Mouse (Mus musculus): ENCODE measurements around the gene Zfp410.

Gene Zfp410

DNA sequence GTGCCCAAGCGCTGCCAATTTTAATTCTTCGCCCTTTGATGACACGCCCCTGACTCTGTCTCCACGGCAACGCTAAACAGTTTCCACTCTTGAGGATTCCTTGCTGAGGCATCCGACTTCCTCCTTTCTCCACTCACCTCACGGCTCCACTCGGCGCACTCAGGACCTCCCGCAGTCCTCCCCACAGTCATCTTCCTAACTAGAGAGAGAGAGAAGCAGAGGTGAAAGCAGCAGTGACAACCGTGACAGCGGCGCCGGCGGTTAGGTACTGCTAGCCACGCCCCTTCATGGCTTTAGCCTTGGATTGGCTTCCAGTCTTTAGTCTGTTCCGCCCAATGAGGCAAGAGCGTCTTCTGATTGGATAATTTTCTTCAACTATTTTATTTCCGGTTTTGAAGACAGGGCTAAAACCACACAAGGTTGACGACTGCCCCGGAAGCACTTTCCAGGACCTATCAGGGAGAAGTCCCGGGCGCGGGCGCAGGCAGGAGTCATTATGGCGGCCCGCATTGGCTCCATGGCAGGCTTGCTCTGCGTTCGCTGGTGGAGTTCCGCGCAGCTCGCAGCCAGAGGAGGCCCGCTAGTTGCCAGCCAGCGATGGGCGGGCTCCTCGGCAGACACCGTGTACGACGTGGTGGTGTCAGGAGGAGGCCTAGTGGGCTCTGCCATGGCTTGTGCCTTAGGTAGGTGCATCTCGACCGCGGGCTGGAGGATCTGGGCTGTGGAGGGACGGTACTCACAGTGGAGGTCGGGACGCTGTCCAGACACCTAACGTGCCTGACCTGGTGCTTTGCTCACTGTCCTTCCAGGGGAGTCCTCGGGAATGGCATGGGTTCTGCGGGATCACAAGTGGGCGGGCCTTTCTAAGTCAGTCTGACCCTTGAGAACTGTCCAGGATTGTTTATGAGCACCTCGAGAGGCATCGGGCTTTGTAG is 45.2 kb downstream of the Zfp410 start, which contains the start of the genes Coq6 and Fam161b:
Coq6 (plus strand) TSS at position 103 of the 935 bp plus-strand sequence.
Fam161b (minus strand) TSS at position 279 of the 935 bp plus-strand sequence.
- DNase-seq (ENCODE audit: low spot score), result peak; percentile 99

DNA sequence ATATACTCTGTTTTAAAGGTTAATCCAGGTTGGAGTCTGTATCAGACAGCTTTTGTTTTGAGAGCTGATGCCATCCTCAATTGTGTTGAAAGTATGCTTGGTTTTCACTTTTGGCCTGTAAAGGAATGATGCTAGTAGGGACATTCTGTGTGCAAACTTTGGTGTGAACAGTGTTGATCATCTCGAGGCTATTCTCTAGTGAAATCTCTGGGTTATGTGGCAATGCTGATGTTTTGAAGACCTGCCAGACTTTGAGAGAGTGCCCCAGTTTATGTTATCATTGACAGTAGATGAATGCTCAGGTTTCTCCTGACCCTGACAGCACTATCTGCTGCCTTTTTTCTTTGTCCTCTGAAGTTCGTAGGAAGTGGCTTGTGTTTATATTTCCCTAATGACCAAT is 46.2 kb downstream of the Zfp410 start:
- DNase-seq (ENCODE audit: low spot score), result no peak

- DNase-seq (ENCODE audit: low spot score), result no peak
Observed at GRCm38 (mm10) chr12:84364291-84364690, 47.6 kb downstream of the Zfp410 start.

- no peak for DNase-seq (ENCODE audit: low spot score)
Observed at GRCm38 (mm10) chr12:84365137-84365536, 48.5 kb downstream of the Zfp410 start.

DNA sequence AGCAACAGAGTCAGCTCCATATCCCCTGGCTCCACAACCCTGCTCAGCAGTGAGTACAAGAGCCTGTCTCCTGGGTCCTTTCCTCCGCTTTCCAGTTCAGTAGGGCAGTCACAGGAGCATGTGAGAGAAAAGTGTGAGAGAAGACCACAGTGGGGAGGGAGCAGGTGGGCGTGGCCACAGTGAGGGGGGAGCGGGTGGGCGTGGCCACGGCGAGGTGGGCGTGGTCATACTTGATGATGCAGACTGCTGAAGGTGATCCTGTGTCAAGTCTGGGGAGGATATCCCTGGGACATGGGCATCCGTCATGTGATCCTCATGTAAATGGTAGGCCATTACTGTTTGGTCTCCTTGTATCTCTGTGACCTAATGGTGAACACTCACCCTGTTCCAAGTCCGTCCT is 50.3 kb downstream of the Zfp410 start:
- DNase-seq (ENCODE audit: low spot score), result no peak

DNA sequence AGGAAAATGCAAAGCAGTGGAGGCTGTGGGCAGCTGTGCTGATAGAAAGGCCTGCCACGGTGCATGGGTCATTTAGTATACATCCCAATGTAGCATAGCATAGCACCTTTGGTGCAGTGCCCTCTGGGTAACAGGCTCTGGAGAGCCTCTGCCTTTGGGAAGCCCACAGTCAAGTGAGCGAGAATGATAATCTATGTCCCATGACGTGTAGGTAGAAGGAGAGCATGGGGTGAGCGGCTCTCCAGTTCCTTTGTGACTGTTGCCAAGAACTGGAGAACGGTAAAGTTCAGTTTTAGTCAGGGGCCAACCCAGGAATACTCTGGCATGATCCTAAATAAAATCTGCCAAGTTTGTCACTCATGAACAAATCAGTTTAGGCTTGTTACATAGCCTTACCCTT is 55.0 kb downstream of the Zfp410 start:
- no peak for DNase-seq (ENCODE audit: low spot score)

DNA sequence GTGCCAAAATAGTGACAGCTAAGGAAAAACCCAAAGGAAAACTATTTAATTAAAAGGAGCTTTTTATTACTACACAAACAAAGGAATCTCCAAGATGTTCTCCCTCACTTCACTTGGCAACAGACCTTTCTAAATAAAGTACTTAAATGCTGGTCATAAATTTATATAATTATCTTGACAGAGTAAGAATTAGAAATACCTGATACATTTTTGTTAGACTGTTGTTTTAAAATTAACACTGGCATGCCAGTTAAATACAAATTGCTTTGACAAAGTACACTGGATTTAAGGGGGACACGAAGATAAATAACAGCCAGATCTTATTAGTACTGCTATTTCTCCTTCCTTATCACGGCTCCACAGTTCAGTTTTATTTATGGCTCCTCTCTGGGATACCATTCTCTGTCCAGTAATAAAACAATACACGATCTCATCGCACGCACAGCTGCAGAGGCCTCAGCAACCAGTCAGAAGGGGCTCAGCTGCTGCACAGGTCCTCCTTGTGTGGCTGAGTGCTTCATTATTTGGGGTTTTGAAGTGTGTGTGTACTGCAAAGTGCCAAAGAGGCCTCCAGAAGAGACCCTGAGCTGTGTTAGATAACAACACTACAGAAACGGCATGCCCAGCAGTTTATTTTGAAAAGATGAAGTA is 57.3 kb downstream of the Zfp410 start:
- no peak for DNase-seq (ENCODE audit: low spot score)

GRCm38 (mm10) chr12:84382369-84382768 is 65.7 kb downstream of the Zfp410 start:
- DNase-seq (ENCODE audit: low spot score), result no peak

DNA sequence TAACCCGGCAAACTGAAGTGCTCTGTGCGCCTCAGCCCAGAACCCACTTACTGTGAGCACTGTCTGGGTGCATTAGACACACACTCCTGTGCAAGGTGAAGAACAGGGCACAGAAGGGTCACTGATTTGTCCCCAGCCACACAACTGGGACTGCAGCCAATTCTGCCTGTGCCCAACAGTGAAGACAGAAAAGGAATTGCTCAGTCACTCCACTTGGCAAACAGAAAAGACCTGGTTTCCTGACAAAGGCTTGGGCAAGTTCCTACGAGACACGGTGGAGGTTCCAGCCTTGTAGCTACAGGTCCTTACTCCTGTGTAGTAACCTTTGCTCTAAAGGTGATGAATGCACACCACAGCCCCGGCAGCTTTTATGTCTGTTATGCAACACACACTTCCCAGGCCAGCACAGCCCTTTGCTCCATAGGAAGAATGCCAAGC is 68.0 kb downstream of the Zfp410 start:
- DNase-seq (ENCODE audit: low spot score), result no peak

- no peak for DNase-seq (ENCODE audit: low spot score)
Observed at GRCm38 (mm10) chr12:84385408-84385807, 68.8 kb downstream of the Zfp410 start.

GRCm38 (mm10) chr12:84388097-84388496 is 71.4 kb downstream of the Zfp410 start:
- no peak for DNase-seq (ENCODE audit: low spot score)

DNA sequence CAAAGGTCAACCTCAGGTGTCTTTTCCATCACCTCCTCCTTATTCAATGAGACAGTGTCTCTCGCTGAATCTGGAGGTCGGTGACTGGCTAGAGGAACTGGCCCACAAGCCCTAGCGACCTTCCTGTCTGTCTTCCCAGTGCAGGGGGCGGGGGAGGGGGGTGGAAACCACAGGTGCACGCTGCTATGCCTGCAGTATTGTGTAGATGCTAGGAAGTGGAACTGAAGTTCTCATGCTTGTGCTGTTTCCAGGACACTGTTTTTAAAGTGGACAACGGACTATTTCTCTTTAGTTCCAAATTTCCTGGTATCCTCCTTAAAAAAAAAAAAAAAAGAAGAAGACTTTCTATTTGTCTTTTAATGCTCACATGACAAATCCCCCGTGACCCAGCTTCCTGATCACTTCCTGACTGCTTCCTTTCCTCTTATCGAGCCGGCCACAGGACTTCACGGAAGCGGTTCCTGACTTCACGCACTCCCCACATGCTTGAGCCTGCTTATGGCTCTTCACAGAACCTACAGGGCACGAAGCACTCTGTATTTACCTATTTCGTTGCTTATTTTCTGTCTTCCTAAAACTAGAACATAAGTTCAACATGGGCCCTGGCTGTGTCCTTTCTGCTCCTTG is 72.2 kb downstream of the Zfp410 start:
- DNase-seq (ENCODE audit: low spot score), result no peak

DNA sequence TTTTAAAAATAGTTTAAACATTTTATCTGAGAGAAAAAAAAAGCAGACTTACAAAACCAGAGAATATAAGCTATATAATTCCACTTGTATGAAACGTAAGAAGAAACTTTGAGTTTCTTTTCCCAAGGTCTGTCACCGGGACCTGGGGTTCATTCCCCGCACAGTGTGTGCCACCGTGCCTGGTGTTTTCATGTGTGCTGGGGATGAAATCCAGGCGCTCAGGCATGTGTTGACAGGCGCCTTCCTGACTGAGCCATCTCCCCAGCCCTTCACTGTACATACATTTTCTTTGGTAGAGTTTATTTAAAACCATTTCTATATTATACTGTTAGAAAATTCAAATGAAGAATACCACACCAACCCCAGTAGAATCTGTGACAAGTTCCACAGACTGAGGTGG is 73.7 kb downstream of the Zfp410 start:
- DNase-seq (ENCODE audit: low spot score), result no peak

DNA sequence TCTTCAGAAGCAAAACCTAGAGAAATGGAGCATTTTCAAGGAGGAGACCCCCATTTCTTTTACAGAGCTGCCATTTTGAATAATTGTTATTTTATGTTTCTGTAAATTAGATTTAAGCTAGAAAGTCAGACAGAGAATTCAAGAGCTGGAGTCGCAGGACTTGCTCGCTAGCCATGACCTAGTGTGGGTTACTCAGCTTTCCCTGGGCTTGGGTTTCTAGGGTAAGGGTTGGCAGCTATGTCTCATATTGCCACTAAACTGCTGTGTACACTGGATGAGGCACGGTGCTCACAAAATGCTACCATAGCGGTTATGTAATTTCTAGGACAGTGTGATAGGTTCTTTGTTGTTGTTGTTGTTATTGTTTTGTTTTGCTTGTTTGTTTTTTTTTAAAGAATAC is 76.0 kb downstream of the Zfp410 start:
- DNase-seq (ENCODE audit: low spot score), result no peak

Data from retina, embryonic 14.5 days (tissue).